Mouse (Mus musculus): Measurements from ENCODE around the gene Gm5483.
A peak's percentile ranks its signal among the peaks of the same experiment; 100 is the strongest.
"Not testable (repeated sequence)": the region's sequence is repeated elsewhere in the genome, so short reads cannot be mapped to it uniquely, and the experiment has no call there.

Gm5483 gene

DNA sequence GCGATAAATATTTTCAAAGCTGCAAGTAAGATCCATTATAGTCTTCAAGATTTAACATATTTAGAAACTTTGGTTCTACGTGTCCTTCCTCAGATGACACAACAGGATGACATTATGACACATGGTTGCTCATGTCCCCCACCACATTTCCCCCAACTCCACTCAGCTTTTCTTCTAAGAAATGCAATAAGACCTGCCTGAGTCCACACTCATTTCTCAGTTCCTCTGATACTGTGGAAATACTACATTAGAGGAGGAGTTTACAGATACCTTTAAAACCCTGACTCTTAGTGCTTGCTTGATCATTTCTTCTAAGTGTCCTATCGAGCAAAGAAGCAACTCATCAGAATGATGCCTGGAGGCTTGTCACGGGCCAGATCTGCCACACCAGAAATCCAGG, at the start of gene Gm5483:
TSS of gene Gm5483 (plus strand) at position 301 of the 400 bp plus-strand sequence.
- DNase-seq = not testable (repeated sequence)

DNA sequence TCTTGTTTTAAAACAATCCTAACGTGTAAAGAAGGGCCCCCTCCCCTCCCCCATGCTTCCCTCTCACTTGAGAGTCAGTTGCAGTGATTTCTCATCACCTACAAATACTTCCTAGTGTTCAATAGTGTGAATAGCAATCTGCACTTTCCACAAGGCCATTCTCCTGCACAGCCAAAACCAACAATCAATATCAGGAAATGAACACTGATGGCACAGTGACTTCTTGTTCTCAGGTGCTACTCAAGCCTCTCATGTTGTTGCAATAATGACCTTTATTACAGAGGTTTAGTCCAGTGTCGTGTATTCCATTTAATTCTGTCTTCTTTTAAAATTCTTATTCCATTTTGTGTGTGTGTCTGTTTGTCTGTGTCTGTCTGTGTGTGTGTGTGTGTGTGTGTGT, 45.8 kb upstream of the Gm5483 start:
- DNase-seq = no peak

DNA sequence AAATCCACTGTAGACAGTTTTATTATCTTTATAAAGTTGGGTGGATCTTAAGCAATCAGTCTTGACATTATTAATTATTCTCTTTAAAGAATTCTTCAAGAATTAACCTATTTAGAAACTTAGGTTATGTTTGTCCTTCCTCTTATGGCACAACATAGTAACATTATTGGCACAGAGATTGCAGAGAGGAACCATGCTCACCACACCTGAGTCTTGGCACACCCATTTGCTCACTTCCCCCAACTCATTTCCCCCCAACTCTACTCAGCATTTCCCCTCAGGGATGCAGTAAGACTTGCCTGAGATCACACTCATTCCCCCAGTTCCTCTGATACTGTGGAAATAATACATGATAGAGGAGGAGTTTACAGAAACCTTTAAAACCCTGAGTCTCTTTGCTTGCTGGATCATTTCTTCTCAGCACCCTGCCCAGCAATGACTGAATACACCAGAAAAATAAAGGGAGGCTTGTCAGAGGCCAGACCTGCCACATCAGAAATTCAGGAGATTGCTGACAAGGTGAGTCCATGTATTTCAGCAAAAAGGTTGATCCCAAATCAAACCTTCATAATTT, 27.5 kb upstream of the Gm5483 start, which contains the start of gene Stfa2l1:
TSS of gene Stfa2l1 (plus strand) at position 410 of the 574 bp plus-strand sequence.
- DNase-seq = no peak

DNA sequence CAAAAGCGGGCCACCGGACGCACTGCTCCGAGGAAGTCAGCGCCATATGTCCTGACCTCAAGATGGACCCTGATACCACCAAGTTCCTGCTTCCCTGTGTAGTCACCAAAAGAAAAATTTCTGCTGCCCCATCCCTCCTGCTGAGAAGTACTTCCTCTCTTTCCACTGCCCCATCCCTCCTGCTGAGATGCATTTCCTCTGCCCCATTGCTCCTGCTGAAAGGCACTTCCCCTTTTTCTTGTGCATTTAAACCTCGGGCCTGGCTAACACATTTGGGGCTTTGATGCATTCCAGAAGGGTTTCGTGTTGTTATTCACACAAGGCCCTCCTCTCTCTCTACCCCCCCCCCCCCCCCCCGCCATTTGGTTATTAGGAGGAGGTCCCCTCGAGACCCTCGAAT, 16.2 kb upstream of the Gm5483 start:
- not testable (repeated sequence) for DNase-seq

DNA sequence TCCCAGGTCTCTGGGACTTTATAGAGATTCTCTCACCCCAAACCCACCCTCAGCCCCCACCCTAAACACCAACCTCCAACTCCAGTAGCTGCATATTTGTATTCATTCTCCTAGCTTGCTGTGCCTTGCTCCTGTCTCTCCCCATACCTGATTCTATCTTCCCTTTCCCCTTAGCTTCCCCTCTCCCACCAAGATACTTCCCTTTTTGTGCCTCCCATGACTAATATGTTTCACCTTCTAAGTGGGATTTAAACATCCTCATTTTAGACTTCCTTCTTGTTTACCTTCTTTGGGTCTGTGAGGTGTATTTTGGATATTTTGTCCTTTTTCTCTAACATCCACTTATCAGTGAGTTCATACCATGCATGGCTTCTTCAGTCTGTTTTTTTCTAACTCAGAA, 7.9 kb upstream of the Gm5483 start:
- DNase-seq = no peak

DNA sequence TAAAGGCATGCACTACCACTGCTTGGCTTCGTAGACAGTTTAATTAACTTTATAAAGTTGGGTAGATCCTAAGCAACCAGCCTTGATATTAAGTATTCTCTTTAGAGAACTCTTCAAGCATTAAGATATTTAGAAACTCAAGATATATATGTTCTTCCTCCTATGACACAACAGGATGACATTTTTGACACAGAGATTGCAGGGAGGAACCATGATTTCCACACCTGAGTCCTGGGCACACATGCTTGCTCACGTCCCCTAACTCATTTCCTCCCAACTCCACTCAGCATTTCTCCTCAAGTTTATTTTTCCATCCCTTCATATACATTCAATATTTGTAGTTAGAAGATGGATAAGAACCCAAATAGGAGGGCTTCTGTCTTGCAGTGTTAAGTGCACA, 4.1 kb upstream of the Gm5483 start:
- DNase-seq = no peak

DNA sequence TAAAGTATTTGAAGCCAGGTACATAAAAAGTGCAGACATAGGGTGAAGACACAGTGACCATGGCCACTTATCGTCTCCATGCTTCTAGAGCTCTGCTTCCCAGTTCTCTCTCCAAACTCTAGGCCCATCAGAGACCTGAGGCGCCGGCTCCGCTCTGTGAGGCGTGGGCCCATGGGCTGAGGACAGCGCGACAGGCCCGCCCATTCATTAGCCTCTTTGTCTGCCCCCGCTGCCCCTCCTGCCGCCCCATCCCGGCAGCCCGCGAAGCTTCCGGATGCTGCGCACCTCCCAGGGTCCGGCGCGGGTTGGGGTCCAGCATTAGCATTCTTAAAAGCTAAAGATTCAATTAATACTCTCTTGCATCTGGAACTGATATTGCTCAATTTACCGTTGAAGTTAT, 15.2 kb downstream of the Gm5483 start:
- DNase-seq = peak in 1 of 2 experiments; percentile 2

DNA sequence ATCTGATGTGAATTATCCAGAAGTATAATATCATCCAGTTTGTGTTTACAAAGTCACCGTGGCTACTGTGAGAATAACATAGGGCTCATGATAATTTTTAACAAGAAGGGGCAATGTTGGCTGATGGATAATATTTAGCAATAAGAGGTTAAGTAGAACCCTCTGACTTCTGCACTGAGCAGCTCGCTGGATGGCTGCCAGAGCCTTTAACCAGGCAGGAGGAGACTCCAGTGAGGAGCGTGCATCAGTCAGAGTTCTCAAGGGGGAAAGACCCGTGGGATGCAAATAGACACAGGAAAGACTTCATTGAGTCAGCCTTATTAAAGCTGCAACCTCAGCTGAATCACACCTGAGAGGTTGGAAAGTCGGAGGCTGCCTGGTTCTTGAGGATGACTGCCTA, 19.8 kb downstream of the Gm5483 start:
- peak; percentile 26 to 33 for DNase-seq

DNA sequence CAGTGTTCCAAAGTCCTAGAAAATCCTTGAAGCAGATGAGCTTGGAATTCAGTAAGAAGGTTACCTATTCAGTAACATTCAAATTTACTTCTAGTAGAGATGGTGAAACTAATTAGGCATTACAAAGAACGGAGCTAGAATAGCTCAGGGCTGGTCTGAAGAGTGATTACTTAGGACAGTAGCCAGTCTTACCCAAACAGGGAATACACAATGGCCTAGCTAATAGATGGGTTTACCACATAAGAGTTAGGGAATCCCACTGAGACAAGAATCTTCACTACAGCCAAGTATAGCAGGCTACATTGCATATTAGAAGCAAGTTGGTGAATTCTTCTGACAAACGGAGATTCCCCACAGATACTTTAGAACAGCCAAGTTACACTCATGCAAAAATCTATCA, 21.7 kb downstream of the Gm5483 start:
- not testable (repeated sequence) for DNase-seq

DNA sequence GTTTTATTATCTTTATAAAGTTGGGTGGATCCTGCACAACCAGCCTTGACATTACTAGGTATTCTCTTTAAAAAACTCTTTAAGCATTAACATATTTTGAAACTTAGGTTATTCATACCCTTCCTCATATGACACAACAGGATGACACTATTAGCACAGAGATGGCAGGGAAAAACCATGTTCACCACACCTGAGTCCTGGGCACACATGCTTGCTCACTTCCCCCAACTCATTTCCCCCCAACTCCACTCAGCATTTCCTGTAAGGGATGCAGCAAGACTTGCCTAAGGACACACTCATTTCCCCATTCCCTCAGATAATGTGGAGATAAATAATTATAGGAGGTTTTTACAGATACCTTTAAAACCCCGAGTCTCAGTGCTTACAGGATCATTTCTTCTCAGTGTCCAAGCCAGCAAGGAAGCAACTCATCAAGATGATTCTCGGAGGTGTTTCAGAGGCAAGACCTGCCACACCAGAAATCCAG, 26.0 kb downstream of the Gm5483 start, which contains the start of gene Gm5416:
TSS of gene Gm5416 (plus strand) at position 437 of the 487 bp plus-strand sequence.
- no peak for DNase-seq

DNA sequence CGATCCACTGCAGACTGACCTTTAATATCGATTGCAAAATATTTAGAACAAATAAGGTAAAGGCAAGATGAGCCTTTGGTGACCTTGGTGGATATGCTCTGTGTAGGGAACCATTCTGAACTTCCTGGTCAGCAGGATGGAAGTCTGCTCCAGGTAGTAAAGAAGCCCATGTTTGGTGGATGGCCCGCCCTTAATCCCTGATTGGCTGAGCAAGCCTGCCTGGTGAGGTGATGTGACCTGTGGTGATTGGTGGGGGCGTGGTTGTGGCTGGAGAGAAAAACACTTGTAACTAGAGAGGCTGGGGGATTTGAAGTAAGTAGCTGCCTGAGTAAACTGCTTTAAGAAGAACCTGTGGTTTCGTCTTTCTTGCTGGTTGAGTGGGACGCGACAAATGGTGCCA, 37.2 kb downstream of the Gm5483 start, which contains the start of gene 2010005H15Rik:
TSS of gene 2010005H15Rik (plus strand) at position 301 of the 400 bp plus-strand sequence.
- not testable (repeated sequence) for DNase-seq
